Mouse (Mus musculus) layer of hippocampus, adult 2 months (tissue): ENCODE measurements around the gene Ugt1a9. TPM values are rescaled to one million over a fixed set of nuclear protein-coding genes. Genes with fewer than 3 reads are reported as not detected.
A peak's percentile ranks its signal among the peaks of the same experiment; 100 is the strongest.
"Not testable (repeated sequence)": the region's sequence is repeated elsewhere in the genome, so short reads cannot be mapped to it uniquely, and the experiment has no call there.

ENCODE experiments used
- DNase-seq, 2 experiments: peaks; one replicate each; pipeline ENCODE4 v3.0.0; 2022; ENCODE audit warnings: low spot score in 2 of 2
- H3K27ac ChIP-seq: fragments of 200-600 bp; 2 replicates; pipeline ENCODE4 v1.8.1; 2022
- H3K4me3 ChIP-seq: fragments of 200-600 bp; 2 replicates; pipeline ENCODE4 v1.8.1; 2022; ENCODE audit warnings: mild to moderate bottlenecking
- CTCF ChIP-seq: fragments of 200-600 bp; conservative IDR thresholded peaks from 2 replicates; pipeline ENCODE4 v1.8.1; 2022; ENCODE audit warnings: antibody characterized with exemption, mild to moderate bottlenecking, moderate library complexity
- total RNA-seq, 2 experiments: library from RNA; stranded (reverse); gene quantifications; 2 replicates each; pipeline ENCODE4 v1.2.3; 2021

The Ugt1a9 gene
- total RNA-seq, 2 experiments from 2014 or later: not detected

- no peak for TF ChIP-seq CTCF
- no peak for DNase-seq
- H3K4me3 ChIP-seq: no peak within 1 kb of the TSS
- no peak within 1 kb of the TSS for H3K27ac ChIP-seq
These were observed 24.4 kb downstream of the Ugt1a9 start, which contains the start of gene Ugt1a7c for GRCm38 (mm10) chr1:88094941-88095492. Gene Ugt1a7c, plus strand, starts transcription at chr1:88095062.

GRCm38 (mm10) chr1:88098546-88098945, 27.9 kb downstream of the Ugt1a9 start:
- not testable (repeated sequence) for DNase-seq

GRCm38 (mm10) chr1:88099691-88100090, 29.1 kb downstream of the Ugt1a9 start:
- not testable (repeated sequence) for H3K27ac ChIP-seq, H3K4me3 ChIP-seq, DNase-seq

More at GRCm38 (mm10) chr1:88098546-88098945, 27.9 kb downstream of the Ugt1a9 start:
- not testable (repeated sequence) for H3K4me3 ChIP-seq, H3K27ac ChIP-seq

- H3K27ac ChIP-seq, DNase-seq, H3K4me3 ChIP-seq: not testable (repeated sequence)
These were observed 32.4 kb downstream of the Ugt1a9 start, which contains the start of gene Ugt1a6b for GRCm38 (mm10) chr1:88103019-88103418. Gene Ugt1a6b, plus strand, starts transcription at chr1:88103252.

- H3K27ac ChIP-seq, DNase-seq, H3K4me3 ChIP-seq: not testable (repeated sequence)
These were observed 33.3 kb downstream of the Ugt1a9 start for GRCm38 (mm10) chr1:88103697-88104468.

- H3K27ac ChIP-seq: no peak overlapping the region
- TF ChIP-seq CTCF: no peak
- H3K4me3 ChIP-seq: no peak overlapping the region
- DNase-seq: no peak
These were observed 34.2 kb downstream of the Ugt1a9 start for GRCm38 (mm10) chr1:88104667-88105430.

- no peak for TF ChIP-seq CTCF
- H3K4me3 ChIP-seq: no peak overlapping the region
- DNase-seq: no peak
- H3K27ac ChIP-seq: no peak overlapping the region
These were observed 35.1 kb downstream of the Ugt1a9 start for GRCm38 (mm10) chr1:88105656-88106055.

- not testable (repeated sequence) for DNase-seq, H3K27ac ChIP-seq, H3K4me3 ChIP-seq
These were observed 38.5 kb downstream of the Ugt1a9 start for GRCm38 (mm10) chr1:88109027-88109557.

GRCm38 (mm10) chr1:88109604-88110003, 39.0 kb downstream of the Ugt1a9 start:
- H3K4me3 ChIP-seq, DNase-seq: not testable (repeated sequence)

GRCm38 (mm10) chr1:88112769-88113168, 42.2 kb downstream of the Ugt1a9 start:
- not testable (repeated sequence) for H3K27ac ChIP-seq, H3K4me3 ChIP-seq, DNase-seq

More at GRCm38 (mm10) chr1:88109604-88110003, 39.0 kb downstream of the Ugt1a9 start:
- H3K27ac ChIP-seq: not testable (repeated sequence)

GRCm38 (mm10) chr1:88120550-88120949, 50.0 kb downstream of the Ugt1a9 start:
- not testable (repeated sequence) for H3K27ac ChIP-seq, H3K4me3 ChIP-seq
- peak; percentile 56 for TF ChIP-seq CTCF

GRCm38 (mm10) chr1:88121521-88121920, 50.9 kb downstream of the Ugt1a9 start:
- not testable (repeated sequence) for H3K4me3 ChIP-seq, DNase-seq, H3K27ac ChIP-seq
- TF ChIP-seq CTCF: peak; percentile 42

More at GRCm38 (mm10) chr1:88120550-88120949, 50.0 kb downstream of the Ugt1a9 start:
- DNase-seq: not testable (repeated sequence)

- DNase-seq, H3K27ac ChIP-seq: not testable (repeated sequence)
- peak; percentile 48 for TF ChIP-seq CTCF
These were observed 55.3 kb downstream of the Ugt1a9 start for GRCm38 (mm10) chr1:88125827-88126360.

GRCm38 (mm10) chr1:88129091-88129490, 58.5 kb downstream of the Ugt1a9 start:
- DNase-seq, H3K4me3 ChIP-seq, H3K27ac ChIP-seq: not testable (repeated sequence)

More at GRCm38 (mm10) chr1:88125827-88126360, 55.3 kb downstream of the Ugt1a9 start:
- not testable (repeated sequence) for H3K4me3 ChIP-seq

- H3K4me3 ChIP-seq, DNase-seq, H3K27ac ChIP-seq: not testable (repeated sequence)
These were observed 59.6 kb downstream of the Ugt1a9 start for GRCm38 (mm10) chr1:88130223-88130622.
